In genomic region chr7:13039181-13039580, GRCm38 (mm10) we compare ENCODE assay signal across 8 mouse cellular contexts. TPM values are rescaled to one million over a fixed set of nuclear protein-coding genes. Genes with fewer than 3 reads are reported as not detected.
DNase-seq lines count a peak whose midpoint lies in the region; ATAC-seq lines count a peak whose summit lies in the region.

No protein-coding gene starts in this region.

- peak overlapping the region; percentile 82; the same call in 1 of the 2 replicates for H3K4me3 ChIP-seq in kidney, embryonic 14.5 days (ENCODE audit: low read length)
- H3K4me3 ChIP-seq in embryonic facial prominence, embryonic 10.5 days = peak overlapping the region; percentile 84
- H3K4me3 ChIP-seq in hindbrain, embryonic 16.5 days (ENCODE audit: low read length) = no peak overlapping the region
- H3K4me3 ChIP-seq in midbrain, embryonic 15.5 days = peak overlapping the region; percentile 79

- peaks cover 23% of the 10 kb centered on the region for H3K4me1 ChIP-seq in kidney, embryonic 14.5 days (ENCODE audit: control insufficient read depth, insufficient read depth, low read length)
- peaks cover 43% of the 10 kb centered on the region for H3K4me1 ChIP-seq in embryonic facial prominence, embryonic 10.5 days
- H3K4me1 ChIP-seq in hindbrain, embryonic 16.5 days (ENCODE audit: control insufficient read depth, insufficient read depth, low read depth, low read length) = peaks cover 30% of the 10 kb centered on the region
- H3K4me1 ChIP-seq in midbrain, embryonic 15.5 days = peaks cover 44% of the 10 kb centered on the region

- no peak for ATAC-seq in kidney, embryonic 14.5 days (ENCODE audit: low FRiP score, low TSS enrichment)
- ATAC-seq in hindbrain, embryonic 16.5 days = no peak
- ATAC-seq in midbrain, embryonic 15.5 days (replicated peaks) = no peak

- H3K9me3 ChIP-seq in kidney, embryonic 14.5 days (ENCODE audit: control insufficient read depth, low read length) = peaks cover 5% of the 10 kb centered on the region; the same call in 1 of the 2 replicates
- peaks cover 15% of the 10 kb centered on the region for H3K9me3 ChIP-seq in embryonic facial prominence, embryonic 10.5 days
- no peaks in the 10 kb centered on the region for H3K9me3 ChIP-seq in hindbrain, embryonic 16.5 days (ENCODE audit: control insufficient read depth, low read length)
- no peaks in the 10 kb centered on the region for H3K9me3 ChIP-seq in midbrain, embryonic 15.5 days

- peaks cover 17% of the 10 kb centered on the region for H3K36me3 ChIP-seq in kidney, embryonic 14.5 days (ENCODE audit: control insufficient read depth, insufficient read depth, low read length)
- peaks cover 19% of the 10 kb centered on the region for H3K36me3 ChIP-seq in embryonic facial prominence, embryonic 10.5 days (replicated peaks)
- H3K36me3 ChIP-seq in hindbrain, embryonic 16.5 days (ENCODE audit: control insufficient read depth, insufficient read depth, low read length) = peaks cover 16% of the 10 kb centered on the region
- peaks cover 12% of the 10 kb centered on the region; the same call in 1 of the 2 replicates for H3K36me3 ChIP-seq in midbrain, embryonic 15.5 days (replicated peaks)

- H3K4me2 ChIP-seq in kidney, embryonic 14.5 days (replicated peaks; ENCODE audit: low read depth, low read length) = peak overlapping the region; percentile 85
- H3K4me2 ChIP-seq in hindbrain, embryonic 16.5 days (ENCODE audit: low read length) = peak overlapping the region; percentile 83
- peak overlapping the region; percentile 75 for H3K4me2 ChIP-seq in midbrain, embryonic 15.5 days

- H3K27me3 ChIP-seq in kidney, embryonic 14.5 days (ENCODE audit: control insufficient read depth, insufficient read depth, low read length) = peaks cover 21% of the 10 kb centered on the region
- H3K27me3 ChIP-seq in embryonic facial prominence, embryonic 10.5 days (replicated peaks; ENCODE audit: low read depth, poor library complexity, severe bottlenecking) = peaks cover 37% of the 10 kb centered on the region
- H3K27me3 ChIP-seq in hindbrain, embryonic 16.5 days (replicated peaks; ENCODE audit: control insufficient read depth, insufficient read depth, low read length) = peaks cover 8% of the 10 kb centered on the region
- peaks cover 23% of the 10 kb centered on the region for H3K27me3 ChIP-seq in midbrain, embryonic 15.5 days (replicated peaks)

- DNase-seq in kidney, postnatal 4 days = no peak
- no peak for DNase-seq in embryonic facial prominence, embryonic 10.5 days (ENCODE audit: low spot score)
- DNase-seq in spleen, adult 12 weeks (ENCODE audit: low spot score) = no peak
- DNase-seq in embryo, embryonic 11 days = no peak
- DNase-seq in gastrocnemius, postnatal 36 days = no peak

- 85% methylated on average over 1 of the region's 1 CpGs for WGBS in kidney, embryonic 14.5 days
- 91% methylated on average over 1 of the region's 1 CpGs for WGBS in embryonic facial prominence, embryonic 10.5 days
- 91% methylated on average over 1 of the region's 1 CpGs for WGBS in hindbrain, embryonic 16.5 days
- WGBS in midbrain, embryonic 15.5 days = 93% methylated on average over 1 of the region's 1 CpGs

- intact Hi-C loops in gastrocnemius, postnatal 36 days (cut with DNase I) = no loop called here

- no peak overlapping the region for H3K27ac ChIP-seq in kidney, embryonic 14.5 days (ENCODE audit: low read depth, low read length)
- peak overlapping the region; percentile 100; the same call in 1 of the 2 replicates for H3K27ac ChIP-seq in embryonic facial prominence, embryonic 10.5 days (replicated peaks)
- H3K27ac ChIP-seq in hindbrain, embryonic 16.5 days (ENCODE audit: low read depth, low read length) = no peak overlapping the region
- H3K27ac ChIP-seq in midbrain, embryonic 15.5 days = peak overlapping the region; percentile 100; the same call in 1 of the 2 replicates

- peak overlapping the region; percentile 95; the same call in 1 of the 2 replicates for H3K9ac ChIP-seq in kidney, embryonic 14.5 days (ENCODE audit: low read depth, low read length)
- peak overlapping the region; percentile 96 for H3K9ac ChIP-seq in hindbrain, embryonic 16.5 days (ENCODE audit: low read depth, low read length)
- H3K9ac ChIP-seq in midbrain, embryonic 15.5 days = peak overlapping the region; percentile 99

RNA-seq across cellular contexts. Expression of gene Ube2m, which starts 1.1 kb away (rescaled TPM):
- 156 and 199 TPM in 2 replicates for polyA plus RNA-seq in kidney, embryonic 14.5 days (2014; fragmentation: Nextera tagmentation; extraction: Ambion mirVana)
- 157 and 159 TPM in 2 replicates for polyA plus RNA-seq in embryonic facial prominence, embryonic 10.5 days (2016; fragmentation: Nextera tagmentation; extraction: Ambion mirVana)
- 41.3 and 64.6 TPM in 2 replicates for polyA plus RNA-seq in hindbrain, embryonic 16.5 days (2015; fragmentation: Nextera tagmentation; extraction: Ambion mirVana)
- 141 and 162 TPM in 2 replicates for polyA plus RNA-seq in midbrain, embryonic 15.5 days (2015; fragmentation: Nextera tagmentation; extraction: Ambion mirVana)
- 100 to 1,000 TPM; 131 TPM for total RNA-seq in gastrocnemius, postnatal 36 days (2021)

RNA-seq across cellular contexts. Expression of gene Chmp2a, which starts 4.6 kb away (rescaled TPM):
- 148 and 165 TPM in 2 replicates for polyA plus RNA-seq in kidney, embryonic 14.5 days (2014; fragmentation: Nextera tagmentation; extraction: Ambion mirVana)
- polyA plus RNA-seq in embryonic facial prominence, embryonic 10.5 days (2016; fragmentation: Nextera tagmentation; extraction: Ambion mirVana) = 89.1 and 93.0 TPM in 2 replicates
- 174 TPM in 2 replicates for polyA plus RNA-seq in hindbrain, embryonic 16.5 days (2015; fragmentation: Nextera tagmentation; extraction: Ambion mirVana)
- 188 TPM in 2 replicates for polyA plus RNA-seq in midbrain, embryonic 15.5 days (2015; fragmentation: Nextera tagmentation; extraction: Ambion mirVana)
- total RNA-seq in gastrocnemius, postnatal 36 days (2021) = 10 to 100 TPM; 68.7 to 83.7 TPM

RNA-seq across cellular contexts. Expression of gene Mzf1, which starts 15.4 kb away (rescaled TPM):
- polyA plus RNA-seq in kidney, embryonic 14.5 days (2014; fragmentation: Nextera tagmentation; extraction: Ambion mirVana) = 2.4 and 3.2 TPM in 2 replicates
- 2.4 and 2.8 TPM in 2 replicates for polyA plus RNA-seq in embryonic facial prominence, embryonic 10.5 days (2016; fragmentation: Nextera tagmentation; extraction: Ambion mirVana)
- 9.3 and 9.7 TPM in 2 replicates for polyA plus RNA-seq in hindbrain, embryonic 16.5 days (2015; fragmentation: Nextera tagmentation; extraction: Ambion mirVana)
- 10.7 and 11.4 TPM in 2 replicates for polyA plus RNA-seq in midbrain, embryonic 15.5 days (2015; fragmentation: Nextera tagmentation; extraction: Ambion mirVana)
- under 1 TPM; 0.57 to 0.74 TPM for total RNA-seq in gastrocnemius, postnatal 36 days (2021)

RNA-seq across cellular contexts. Expression of gene Zbtb45, which starts 29.3 kb away (rescaled TPM):
- polyA plus RNA-seq in kidney, embryonic 14.5 days (2014; fragmentation: Nextera tagmentation; extraction: Ambion mirVana) = 19.8 and 29.6 TPM in 2 replicates
- 27.2 and 28.4 TPM in 2 replicates for polyA plus RNA-seq in embryonic facial prominence, embryonic 10.5 days (2016; fragmentation: Nextera tagmentation; extraction: Ambion mirVana)
- polyA plus RNA-seq in hindbrain, embryonic 16.5 days (2015; fragmentation: Nextera tagmentation; extraction: Ambion mirVana) = 38.3 and 41.4 TPM in 2 replicates
- 45.9 and 46.7 TPM in 2 replicates for polyA plus RNA-seq in midbrain, embryonic 15.5 days (2015; fragmentation: Nextera tagmentation; extraction: Ambion mirVana)
- 1 to 10 TPM; 3.9 to 4.0 TPM for total RNA-seq in gastrocnemius, postnatal 36 days (2021)

RNA-seq across cellular contexts. Expression of gene Trim28, which starts 40.3 kb away (rescaled TPM):
- polyA plus RNA-seq in kidney, embryonic 14.5 days (2014; fragmentation: Nextera tagmentation; extraction: Ambion mirVana) = 433 and 514 TPM in 2 replicates
- polyA plus RNA-seq in embryonic facial prominence, embryonic 10.5 days (2016; fragmentation: Nextera tagmentation; extraction: Ambion mirVana) = 452 and 468 TPM in 2 replicates
- 165 and 195 TPM in 2 replicates for polyA plus RNA-seq in hindbrain, embryonic 16.5 days (2015; fragmentation: Nextera tagmentation; extraction: Ambion mirVana)
- polyA plus RNA-seq in midbrain, embryonic 15.5 days (2015; fragmentation: Nextera tagmentation; extraction: Ambion mirVana) = 229 and 258 TPM in 2 replicates
- total RNA-seq in gastrocnemius, postnatal 36 days (2021) = 10 to 100 TPM; 62.1 to 63.2 TPM

Comparison
In these comparisons a context has a peak if more than half of its experiments do, and no peak if none do; other contexts are left out.
1. H3K27ac ChIP-seq: peak in embryonic facial prominence, embryonic 10.5 days (single experiment) and midbrain, embryonic 15.5 days (single experiment); none in kidney, embryonic 14.5 days (single experiment) and hindbrain, embryonic 16.5 days (single experiment).
2. Peak in every context shown above with its lines, with median percentiles within 50 percentile points of each other: H3K4me2 ChIP-seq and H3K9ac ChIP-seq.